Mouse (Mus musculus) liver, embryonic 16.5 days (tissue): ENCODE measurements around the gene Uqcc2. TPM values are rescaled to one million over a fixed set of nuclear protein-coding genes. Genes with fewer than 3 reads are reported as not detected.

Experiments
- ATAC-seq: fragments of 200-750 bp; cut with Nextera tagmentation; 2 replicates; pipeline ENCODE4 v1.8.0; 2017; ENCODE audit warnings: low read depth, mild to moderate bottlenecking, moderate number of reproducible peaks, moderate library complexity
- H3K27ac ChIP-seq: fragments of 300-500 bp; sonication (generic); 2 replicates; pipeline ENCODE4 v1.5.1; 2014; ENCODE audit warnings: mild to moderate bottlenecking, low read length
- H3K27me3 ChIP-seq: fragments of 300-500 bp; sonication (generic); 2 replicates; pipeline ENCODE4 v1.6.1; 2014; ENCODE audit warnings: low read depth, low read length, mixed read lengths; ENCODE audit not compliant: control insufficient read depth, insufficient read depth
- H3K36me3 ChIP-seq: fragments of 300-500 bp; sonication (generic); 2 replicates; pipeline ENCODE4 v1.6.1; 2014; ENCODE audit warnings: mild to moderate bottlenecking; ENCODE audit not compliant: control insufficient read depth, insufficient read depth
- H3K4me1 ChIP-seq: fragments of 300-500 bp; sonication (generic); 2 replicates; pipeline ENCODE4 v1.6.1; 2014; ENCODE audit warnings: low read depth, low read length, mixed read lengths; ENCODE audit not compliant: control insufficient read depth
- H3K4me2 ChIP-seq: fragments of 300-500 bp; sonication (generic); 2 replicates; pipeline ENCODE4 v1.6.1; 2014; ENCODE audit warnings: low read depth, low read length, mixed read lengths
- H3K4me3 ChIP-seq: fragments of 300-500 bp; sonication (generic); 2 replicates; pipeline ENCODE4 v1.5.1; 2014; ENCODE audit warnings: low read depth, mild to moderate bottlenecking, low read length
- H3K9ac ChIP-seq: fragments of 300-500 bp; sonication (generic); 2 replicates; pipeline ENCODE4 v1.6.1; 2014; ENCODE audit warnings: low read depth, low read length
- H3K9me3 ChIP-seq: fragments of 300-500 bp; sonication (generic); replicated peaks from 2 replicates; pipeline ENCODE4 v1.6.1; 2016; ENCODE audit warnings: low read length; ENCODE audit not compliant: control insufficient read depth
- whole genome bisulfite sequencing: fragments of 180-500 bp; shearing (Covaris S2); extraction: QIAGEN DNeasy Blood & Tissue Kit; methylation state at CpG from one replicate; pipeline ENCODE4 v1.1.7; 2014; ENCODE audit not compliant: insufficient replicate concordance; 5-methylcytosine and 5-hydroxymethylcytosine counted together
- polyA plus RNA-seq: library from polyadenylated mRNA; unstranded; fragments of >200 nt; fragmentation: Nextera tagmentation; extraction: Ambion mirVana; gene quantifications from 2 replicates; pipeline ENCODE4 v1.2.1, GENCODE M21; 2015

Gene Uqcc2
- 130 and 141 TPM in 2 replicates for polyA plus RNA-seq

- Histone ChIP-seq H3K9ac (peak within 1 kb of the TSS; percentile 70), H3K4me3 (peak within 1 kb of the TSS; percentile 87), H3K4me1 (peaks cover 42% of the 10 kb centered on the region), H3K4me2 (peak within 1 kb of the TSS; percentile 83), H3K36me3 (no peaks in the 10 kb centered on the region), H3K27ac (peak within 1 kb of the TSS; percentile 78), H3K27me3 (no peaks in the 10 kb centered on the region), H3K9me3 (no peaks in the 10 kb centered on the region)
- under 1% methylated on average over 46 of the region's 46 CpGs for WGBS
- ATAC-seq = peak; percentile 96
Observed at GRCm38 (mm10) chr17:27133551-27134141, at the start of gene Uqcc2. Uqcc2 (minus strand) TSS chr17:27133916.

- Histone ChIP-seq H3K9ac (no peak overlapping the region), H3K27me3 (no peaks in the 10 kb centered on the region), H3K27ac (no peak overlapping the region), H3K4me2 (no peak overlapping the region), H3K9me3 (no peaks in the 10 kb centered on the region), H3K4me1 (peaks cover 13% of the 10 kb centered on the region), H3K4me3 (no peak overlapping the region), H3K36me3 (no peaks in the 10 kb centered on the region)
- WGBS = 78% methylated on average over 5 of the region's 5 CpGs
- no peak for ATAC-seq
Observed at GRCm38 (mm10) chr17:27182401-27182800, 48.7 kb upstream of the Uqcc2 start.

- peaks cover 13% of the 10 kb centered on the region for H3K4me1 ChIP-seq
- H3K36me3 ChIP-seq = no peaks in the 10 kb centered on the region
- no peak overlapping the region for H3K4me3 ChIP-seq
- H3K9ac ChIP-seq = no peak overlapping the region
- ATAC-seq = no peak
- no peaks in the 10 kb centered on the region for H3K27me3 ChIP-seq
- WGBS = 38% methylated on average over 3 of the region's 3 CpGs
- no peaks in the 10 kb centered on the region for H3K9me3 ChIP-seq
- H3K4me2 ChIP-seq = no peak overlapping the region
- no peak overlapping the region for H3K27ac ChIP-seq
Observed at GRCm38 (mm10) chr17:27181666-27182065, 48.0 kb upstream of the Uqcc2 start.

- 51% methylated on average over 12 of the region's 12 CpGs for WGBS
- Histone ChIP-seq H3K4me3 (no peak overlapping the region), H3K27ac (no peak overlapping the region), H3K4me2 (no peak overlapping the region), H3K9ac (no peak overlapping the region), H3K4me1 (peaks cover 13% of the 10 kb centered on the region), H3K27me3 (no peaks in the 10 kb centered on the region), H3K9me3 (no peaks in the 10 kb centered on the region), H3K36me3 (no peaks in the 10 kb centered on the region)
- ATAC-seq = no peak
Observed at GRCm38 (mm10) chr17:27179681-27180280, 46.1 kb upstream of the Uqcc2 start.

- H3K4me1 ChIP-seq = peaks cover 9% of the 10 kb centered on the region
- no peaks in the 10 kb centered on the region for H3K27me3 ChIP-seq
- H3K36me3 ChIP-seq = no peaks in the 10 kb centered on the region
- ATAC-seq = 0 out of 2 replicates have a peak, but pooled peaks have one; percentile 37
- WGBS = 73% methylated on average over 17 of the region's 17 CpGs
- H3K9ac ChIP-seq = no peak overlapping the region
- no peak overlapping the region for H3K4me2 ChIP-seq
- no peaks in the 10 kb centered on the region for H3K9me3 ChIP-seq
- H3K27ac ChIP-seq = no peak overlapping the region
- H3K4me3 ChIP-seq = no peak overlapping the region
Observed at GRCm38 (mm10) chr17:27178427-27179177, 44.9 kb upstream of the Uqcc2 start.

DNA sequence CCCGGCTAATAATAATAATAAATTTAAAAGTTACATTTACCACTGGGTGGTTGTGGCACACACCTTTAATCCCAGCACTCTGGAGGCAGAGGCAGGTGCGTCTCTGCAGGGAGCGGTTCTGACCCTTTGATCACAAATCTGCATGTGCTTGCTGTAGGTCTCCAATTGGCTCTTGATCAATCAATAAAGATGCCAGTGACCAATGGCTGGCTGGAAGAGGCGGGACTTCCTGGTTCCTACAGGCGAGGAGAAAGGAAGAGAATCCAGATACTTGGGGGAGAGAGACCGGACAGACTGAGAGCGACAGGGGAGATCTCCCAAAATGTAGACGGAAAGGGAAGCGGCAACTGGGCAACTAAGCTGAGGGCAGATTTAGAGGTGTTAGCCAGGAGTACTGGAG, 44.3 kb upstream of the Uqcc2 start:
- Histone ChIP-seq H3K4me3 (no peak overlapping the region), H3K27ac (no peak overlapping the region), H3K9me3 (no peaks in the 10 kb centered on the region), H3K27me3 (no peaks in the 10 kb centered on the region), H3K4me1 (peaks cover 6% of the 10 kb centered on the region), H3K4me2 (no peak overlapping the region), H3K9ac (no peak overlapping the region), H3K36me3 (no peaks in the 10 kb centered on the region)
- no peak for ATAC-seq
- WGBS = 78% methylated on average over 9 of the region's 9 CpGs

DNA sequence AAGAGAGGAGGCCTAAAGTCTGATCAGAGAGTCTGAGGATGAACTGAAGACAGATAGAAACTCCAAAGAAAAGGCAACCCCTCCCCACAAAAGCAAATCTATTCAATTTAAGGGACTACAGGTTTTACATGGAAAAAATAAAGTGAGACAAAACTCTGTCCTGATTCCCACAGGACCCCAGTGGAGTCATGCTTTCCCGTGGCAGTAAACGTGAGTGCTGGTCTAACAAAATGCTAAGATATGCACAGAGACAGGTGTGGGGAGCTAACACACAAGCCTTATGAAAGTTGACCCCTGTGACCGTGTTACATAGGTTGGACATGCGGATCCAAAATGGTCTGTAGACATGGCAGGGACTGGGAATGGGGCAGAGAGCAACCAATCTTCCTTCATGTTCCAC, 43.0 kb upstream of the Uqcc2 start:
- no peak overlapping the region for H3K27ac ChIP-seq

GRCm38 (mm10) chr17:27176287-27176686, 42.6 kb upstream of the Uqcc2 start:
- Histone ChIP-seq H3K9me3 (no peaks in the 10 kb centered on the region), H3K4me3 (no peak overlapping the region), H3K27ac (no peak overlapping the region), H3K9ac (no peak overlapping the region), H3K4me2 (no peak overlapping the region), H3K27me3 (no peaks in the 10 kb centered on the region), H3K4me1 (no peaks in the 10 kb centered on the region; the same call in 1 of the 2 replicates), H3K36me3 (no peaks in the 10 kb centered on the region)
- no peak for ATAC-seq
- WGBS = 61% methylated on average over 3 of the region's 3 CpGs

More for the DNA sequence above, 43.0 kb upstream of the Uqcc2 start:
- 79% methylated on average over 4 of the region's 4 CpGs for WGBS
- Histone ChIP-seq H3K9ac (no peak overlapping the region), H3K4me3 (no peak overlapping the region), H3K9me3 (no peaks in the 10 kb centered on the region), H3K27me3 (no peaks in the 10 kb centered on the region), H3K36me3 (no peaks in the 10 kb centered on the region), H3K4me2 (no peak overlapping the region), H3K4me1 (no peaks in the 10 kb centered on the region; the same call in 1 of the 2 replicates)
- no peak for ATAC-seq
